Mouse (Mus musculus): ENCODE measurements around the gene Hyal3.

Hyal3 gene

DNA sequence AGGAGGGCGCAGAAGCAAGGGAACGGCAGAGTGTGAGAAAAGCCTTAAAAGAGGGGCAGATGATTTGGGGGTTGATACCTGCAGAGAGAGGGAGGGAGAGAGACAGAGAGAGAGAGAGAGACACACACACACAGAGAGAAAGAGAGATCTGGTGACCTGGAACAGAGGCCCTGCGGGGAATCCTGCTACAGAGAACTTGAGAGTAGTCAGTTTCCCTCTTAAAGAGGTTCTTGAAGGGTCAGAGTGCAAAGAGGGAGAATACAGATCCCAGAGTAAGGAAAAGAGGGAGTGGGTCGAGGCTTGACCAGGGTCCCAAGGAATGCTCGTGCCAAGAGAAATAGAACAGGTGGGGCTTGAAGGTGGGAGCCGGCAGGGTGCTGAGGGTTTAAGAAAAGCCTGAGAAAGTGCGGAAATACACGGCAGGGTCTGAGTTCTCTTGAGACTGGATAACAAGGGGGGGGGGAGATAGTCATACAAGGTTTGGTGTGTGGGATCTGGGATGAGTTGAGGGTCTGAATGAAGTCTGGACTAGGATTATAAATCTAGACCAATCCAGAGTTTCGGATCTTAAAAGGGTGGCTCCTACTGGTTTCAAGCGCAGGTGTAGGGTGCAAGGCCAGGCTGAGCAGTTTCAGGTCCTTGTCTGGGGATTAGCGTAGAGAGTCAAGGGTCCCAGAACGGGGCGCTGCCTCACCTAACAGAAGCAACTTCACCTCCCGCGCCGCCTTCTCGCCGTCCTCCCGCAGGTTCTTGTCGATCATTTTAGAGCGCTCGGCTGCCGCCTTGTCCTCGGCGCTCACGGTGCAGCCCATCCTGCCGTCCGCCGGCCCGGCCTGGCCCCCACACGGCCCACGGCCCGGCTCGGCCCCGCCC lies 54.0 kb downstream of the Hyal3 start:
- no peak for DNase-seq (ENCODE audit: low spot score)

DNA sequence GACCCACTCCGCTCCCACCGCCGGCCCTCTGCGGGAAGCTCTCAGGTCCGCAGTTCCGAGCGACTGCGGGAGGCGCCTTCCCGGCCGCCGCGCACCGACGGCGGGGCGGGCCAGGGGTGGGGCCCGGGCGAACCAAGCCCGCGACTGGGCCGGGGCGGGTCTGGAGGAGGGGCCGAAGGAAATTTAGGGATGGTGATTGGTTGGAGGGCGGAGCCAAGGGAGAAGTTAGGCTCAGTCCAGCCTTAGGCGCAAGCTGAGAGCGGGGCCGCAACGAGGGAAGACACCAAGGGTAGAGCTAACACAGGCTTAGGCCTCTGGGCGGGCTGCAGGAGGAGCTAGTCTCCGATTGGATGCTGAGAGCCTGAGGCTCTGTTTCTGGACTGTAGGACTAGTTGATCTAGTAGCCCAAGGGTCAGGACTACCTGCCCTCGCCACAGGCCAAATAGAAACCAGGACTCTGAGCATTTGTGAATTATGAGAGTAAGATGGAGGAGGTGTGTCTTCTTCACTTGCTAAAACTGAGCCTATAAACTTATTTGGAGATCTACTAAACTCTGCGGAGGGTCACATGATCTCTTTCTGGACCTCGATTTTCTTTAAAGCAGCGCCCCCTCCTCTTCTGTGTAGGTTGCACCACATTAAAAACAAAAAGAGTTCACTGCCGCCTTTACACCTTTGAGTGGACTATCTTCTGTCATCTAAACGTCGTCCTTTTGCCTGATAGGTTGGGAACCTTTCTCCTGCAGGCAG lies 54.8 kb downstream of the Hyal3 start, which contains the start of gene Gnai2:
Gene Gnai2, minus strand, starts transcription at position 89 of the 750 bp plus-strand sequence.
- peak; percentile 99 for DNase-seq (ENCODE audit: low spot score)

Measured in embryo, embryonic 10.5 days (tissue).